Mouse (Mus musculus): ENCODE measurements around the gene Tas2r102.

The Tas2r102 gene

GRCm38 (mm10) chr6:132761831-132762230 lies at the start of gene Tas2r102:
Gene Tas2r102, plus strand, starts transcription at chr6:132762131.
- DNase-seq (ENCODE audit: low read depth in 1 of 2, low spot score in 2 of 2) = no peak

- DNase-seq (ENCODE audit: low read depth in 1 of 2, low spot score in 2 of 2) = no peak
These were observed 24.0 kb upstream of the Tas2r102 start, which contains the start of gene Tas2r115 for GRCm38 (mm10) chr6:132737935-132738334. Gene Tas2r115, minus strand, starts transcription at chr6:132738035.

GRCm38 (mm10) chr6:132750206-132750605 lies 11.7 kb upstream of the Tas2r102 start:
- no peak for DNase-seq (ENCODE audit: low read depth in 1 of 2, low spot score in 2 of 2)

GRCm38 (mm10) chr6:132754430-132754829 lies 7.5 kb upstream of the Tas2r102 start, which contains the start of gene Tas2r124:
Gene Tas2r124, plus strand, starts transcription at chr6:132754730.
- DNase-seq (ENCODE audit: low read depth in 1 of 2, low spot score in 2 of 2) = no peak

GRCm38 (mm10) chr6:132778062-132778461 lies 16.1 kb downstream of the Tas2r102 start, which contains the start of gene Tas2r136:
Gene Tas2r136, minus strand, starts transcription at chr6:132778162.
- DNase-seq (ENCODE audit: low read depth in 1 of 2, low spot score in 2 of 2) = no peak

GRCm38 (mm10) chr6:132795393-132795792 lies 33.5 kb downstream of the Tas2r102 start:
- no peak for DNase-seq (ENCODE audit: low read depth in 1 of 2, low spot score in 2 of 2)

- no peak for DNase-seq (ENCODE audit: low read depth in 1 of 2, low spot score in 2 of 2)
These were observed 40.6 kb downstream of the Tas2r102 start, which contains the start of gene Tas2r117 for GRCm38 (mm10) chr6:132802518-132802917. Gene Tas2r117, plus strand, starts transcription at chr6:132802818.

Measured in monocyte, adult 2 months (primary cell).